19 mouse cellular contexts compared by ENCODE assay signal in genomic region chr19:26843896-26844295, GRCm38 (mm10). TPM values are rescaled to one million over a fixed set of nuclear protein-coding genes. Genes with fewer than 3 reads are reported as not detected.
DNase-seq lines count a peak whose midpoint lies in the region; ATAC-seq lines count a peak whose summit lies in the region.
"Had no signal": no experiment of that assay in that cellular context is flagged by ENCODE, and none has a peak within 500 bp of the region (broad histone marks: within the 10 kb centered on the region; RNA-seq: fewer than 3 reads in every experiment).

No protein-coding gene starts in this region.

- no peak overlapping the region for H3K4me2 ChIP-seq in hindbrain, embryonic 16.5 days (ENCODE audit: low read length)
- H3K4me2 ChIP-seq in embryonic facial prominence, embryonic 14.5 days (ENCODE audit: low read depth, low read length) = no peak overlapping the region
- no peak overlapping the region for H3K4me2 ChIP-seq in forebrain, embryonic 16.5 days (ENCODE audit: low read length)
- no peak overlapping the region for H3K4me2 ChIP-seq in midbrain, embryonic 12.5 days (replicated peaks)
- H3K4me2 ChIP-seq: embryonic facial prominence, embryonic 12.5 days had no signal

- no peak overlapping the region for H3K9ac ChIP-seq in hindbrain, embryonic 16.5 days (ENCODE audit: low read depth, low read length)
- H3K9ac ChIP-seq in embryonic facial prominence, embryonic 14.5 days (ENCODE audit: low read depth, low read length) = no peak overlapping the region
- H3K9ac ChIP-seq in forebrain, embryonic 16.5 days (replicated peaks; ENCODE audit: low read depth, low read length) = no peak overlapping the region
- H3K9ac ChIP-seq in midbrain, embryonic 12.5 days (replicated peaks) = no peak overlapping the region
- H3K9ac ChIP-seq: embryonic facial prominence, embryonic 12.5 days; liver, postnatal 0 days had no signal

- no peak for DNase-seq in hindbrain, embryonic 10.5 days (ENCODE audit: low spot score)
- peak; percentile 55 for DNase-seq in embryonic facial prominence, embryonic 14.5 days (ENCODE audit: low spot score)
- no peak for DNase-seq in cerebellum, adult 11 months
- DNase-seq in gastrocnemius, postnatal 36 days = no peak
- no peak for DNase-seq in lung, postnatal 36 days
- DNase-seq: adrenal gland, postnatal 36 days; cerebellum, postnatal 14 days; kidney, adult 8-10 months; liver, postnatal 0 days had no signal

- ATAC-seq in hindbrain, embryonic 16.5 days = no peak
- no peak for ATAC-seq in embryonic facial prominence, embryonic 14.5 days (ENCODE audit: low read depth)
- no peak for ATAC-seq in forebrain, embryonic 16.5 days
- no peak for ATAC-seq in midbrain, embryonic 12.5 days (ENCODE audit: low FRiP score, low read depth)
- ATAC-seq: liver, postnatal 0 days; Patski had no signal

- H3K27me3 ChIP-seq in hindbrain, embryonic 10.5 days (ENCODE audit: insufficient read depth, poor library complexity, severe bottlenecking) = peaks cover 7% of the 10 kb centered on the region; the same call in 1 of the 2 replicates
- H3K27me3 ChIP-seq in hindbrain, embryonic 16.5 days (replicated peaks; ENCODE audit: control insufficient read depth, insufficient read depth, low read length) = no peaks in the 10 kb centered on the region
- H3K27me3 ChIP-seq in embryonic facial prominence, embryonic 14.5 days (replicated peaks; ENCODE audit: control insufficient read depth, insufficient read depth, low read length) = no peaks in the 10 kb centered on the region
- H3K27me3 ChIP-seq in forebrain, embryonic 16.5 days (replicated peaks; ENCODE audit: control insufficient read depth, insufficient read depth, low read length) = no peaks in the 10 kb centered on the region
- H3K27me3 ChIP-seq in midbrain, embryonic 12.5 days = no peaks in the 10 kb centered on the region
- H3K27me3 ChIP-seq: embryonic facial prominence, embryonic 12.5 days had no signal

- no peaks in the 10 kb centered on the region for H3K36me3 ChIP-seq in hindbrain, embryonic 10.5 days
- H3K36me3 ChIP-seq in hindbrain, embryonic 16.5 days (ENCODE audit: control insufficient read depth, insufficient read depth, low read length) = no peaks in the 10 kb centered on the region
- H3K36me3 ChIP-seq in embryonic facial prominence, embryonic 14.5 days (ENCODE audit: control insufficient read depth, insufficient read depth, low read length) = no peaks in the 10 kb centered on the region
- no peaks in the 10 kb centered on the region for H3K36me3 ChIP-seq in forebrain, embryonic 16.5 days (ENCODE audit: control insufficient read depth, insufficient read depth)
- H3K36me3 ChIP-seq in midbrain, embryonic 12.5 days = no peaks in the 10 kb centered on the region
- H3K36me3 ChIP-seq: embryonic facial prominence, embryonic 12.5 days had no signal

- no peak overlapping the region for H3K4me3 ChIP-seq in hindbrain, embryonic 10.5 days
- H3K4me3 ChIP-seq in hindbrain, embryonic 16.5 days (ENCODE audit: low read length) = no peak overlapping the region
- H3K4me3 ChIP-seq in embryonic facial prominence, embryonic 14.5 days (ENCODE audit: low read depth, low read length) = no peak overlapping the region
- H3K4me3 ChIP-seq in forebrain, embryonic 16.5 days (replicated peaks; ENCODE audit: low read length) = no peak overlapping the region
- H3K4me3 ChIP-seq in midbrain, embryonic 12.5 days = no peak overlapping the region
- H3K4me3 ChIP-seq: embryonic facial prominence, embryonic 12.5 days had no signal

- WGBS in hindbrain, embryonic 10.5 days = 93% methylated on average over 6 of the region's 6 CpGs
- WGBS in hindbrain, embryonic 16.5 days = 74% methylated on average over 6 of the region's 6 CpGs
- 83% methylated on average over 6 of the region's 6 CpGs for WGBS in embryonic facial prominence, embryonic 14.5 days
- WGBS in forebrain, embryonic 16.5 days = 61% methylated on average over 6 of the region's 6 CpGs
- 87% methylated on average over 6 of the region's 6 CpGs for WGBS in midbrain, embryonic 12.5 days

- H3K4me1 ChIP-seq in hindbrain, embryonic 10.5 days (replicated peaks) = peaks cover 29% of the 10 kb centered on the region
- H3K4me1 ChIP-seq in hindbrain, embryonic 16.5 days (ENCODE audit: control insufficient read depth, insufficient read depth, low read depth, low read length) = peaks cover 11% of the 10 kb centered on the region
- peaks cover 6% of the 10 kb centered on the region; the same call in 1 of the 2 replicates for H3K4me1 ChIP-seq in embryonic facial prominence, embryonic 14.5 days (ENCODE audit: control insufficient read depth, insufficient read depth, low read length)
- peaks cover 20% of the 10 kb centered on the region for H3K4me1 ChIP-seq in forebrain, embryonic 16.5 days (replicated peaks; ENCODE audit: control insufficient read depth, insufficient read depth, low read length)
- peaks cover 28% of the 10 kb centered on the region for H3K4me1 ChIP-seq in midbrain, embryonic 12.5 days

- H3K9me3 ChIP-seq in hindbrain, embryonic 10.5 days = peaks cover 3% of the 10 kb centered on the region; the same call in 1 of the 2 replicates
- H3K9me3 ChIP-seq in hindbrain, embryonic 16.5 days (ENCODE audit: control insufficient read depth, low read length) = no peaks in the 10 kb centered on the region
- 0 out of 2 replicates have a peak, but pooled peaks cover 3% of the 10 kb centered on the region for H3K9me3 ChIP-seq in embryonic facial prominence, embryonic 14.5 days (ENCODE audit: control insufficient read depth, low read length)
- peaks cover 2% of the 10 kb centered on the region; the same call in 1 of the 2 replicates for H3K9me3 ChIP-seq in forebrain, embryonic 16.5 days (ENCODE audit: control insufficient read depth, low read length)
- H3K9me3 ChIP-seq in midbrain, embryonic 12.5 days = 0 out of 2 replicates have a peak, but pooled peaks cover 7% of the 10 kb centered on the region
- H3K9me3 ChIP-seq: embryonic facial prominence, embryonic 12.5 days had no signal

- H3K27ac ChIP-seq in hindbrain, embryonic 10.5 days = peak overlapping the region; percentile 95
- no peak overlapping the region for H3K27ac ChIP-seq in hindbrain, embryonic 16.5 days (ENCODE audit: low read depth, low read length)
- H3K27ac ChIP-seq in embryonic facial prominence, embryonic 14.5 days (replicated peaks; ENCODE audit: low read depth, low read length) = 0 out of 2 replicates have a peak overlapping the region, but pooled peaks have one; percentile 10
- peak overlapping the region; percentile 99; the same call in 1 of the 2 replicates for H3K27ac ChIP-seq in forebrain, embryonic 16.5 days (ENCODE audit: low read length)
- peak overlapping the region; percentile 95 for H3K27ac ChIP-seq in midbrain, embryonic 12.5 days (replicated peaks)
- H3K27ac ChIP-seq: macrophage had no signal

- intact Hi-C loops in gastrocnemius, postnatal 36 days (cut with DNase I) = no loop called here

RNA-seq across cellular contexts. Expression of gene Gm815, which starts 41.8 kb away (rescaled TPM):
- not detected in 2 replicates for polyA plus RNA-seq in hindbrain, embryonic 10.5 days (2016; fragmentation: Nextera tagmentation; extraction: Ambion mirVana)
- polyA plus RNA-seq in hindbrain, embryonic 16.5 days (2015; fragmentation: Nextera tagmentation; extraction: Ambion mirVana) = not detected in 2 replicates
- not detected in 2 replicates for polyA plus RNA-seq in embryonic facial prominence, embryonic 14.5 days (2014; fragmentation: Nextera tagmentation; extraction: Ambion mirVana)
- not detected in 2 replicates for polyA plus RNA-seq in forebrain, embryonic 16.5 days (2015; fragmentation: Nextera tagmentation; extraction: Ambion mirVana)
- polyA plus RNA-seq in midbrain, embryonic 12.5 days (2016; fragmentation: Nextera tagmentation; extraction: Ambion mirVana) = not detected in 2 replicates
- not detected for total RNA-seq in gastrocnemius, postnatal 36 days (2021)
- total RNA-seq: adrenal gland, postnatal 36 days; granulocyte monocyte progenitor cell, adult 5-6 weeks had no signal
- polyA plus RNA-seq: embryonic facial prominence, embryonic 12.5 days; frontal cortex, adult 2 months; heart, embryonic 14.5 days; limb, embryonic 14.5 days; liver, postnatal 0 days; macrophage; Patski had no signal
